Mouse (Mus musculus) myocyte (in vitro differentiated cells): ENCODE measurements around the gene Foxo3.

Experiments
- MYOD1 ChIP-seq, 3 experiments: IDR thresholded peaks; one replicate each; pipeline ENCODE4 v1.6.1; 2011; ENCODE audit warnings: control low read depth in 2 of 3, low read depth in 2 of 3, mild to moderate bottlenecking in 2 of 3, moderate library complexity in 1 of 3; ENCODE audit not compliant: insufficient read length in 2 of 3, control insufficient read depth in 1 of 3
- POLR2A ChIP-seq: IDR thresholded peaks from one replicate; pipeline ENCODE4 v1.6.1; 2011; ENCODE audit warnings: low read depth, mild to moderate bottlenecking, control low read depth, moderate library complexity; ENCODE audit not compliant: insufficient read length
- SRF ChIP-seq: IDR thresholded peaks from one replicate; pipeline ENCODE4 v1.6.1; 2011; ENCODE audit warnings: low read depth; ENCODE audit not compliant: control insufficient read depth, insufficient read length
- TCF12 ChIP-seq: IDR thresholded peaks from one replicate; pipeline ENCODE4 v1.6.1; 2011; ENCODE audit warnings: mild to moderate bottlenecking, control low read depth; ENCODE audit not compliant: poor library complexity, insufficient read depth, severe bottlenecking

DNA sequence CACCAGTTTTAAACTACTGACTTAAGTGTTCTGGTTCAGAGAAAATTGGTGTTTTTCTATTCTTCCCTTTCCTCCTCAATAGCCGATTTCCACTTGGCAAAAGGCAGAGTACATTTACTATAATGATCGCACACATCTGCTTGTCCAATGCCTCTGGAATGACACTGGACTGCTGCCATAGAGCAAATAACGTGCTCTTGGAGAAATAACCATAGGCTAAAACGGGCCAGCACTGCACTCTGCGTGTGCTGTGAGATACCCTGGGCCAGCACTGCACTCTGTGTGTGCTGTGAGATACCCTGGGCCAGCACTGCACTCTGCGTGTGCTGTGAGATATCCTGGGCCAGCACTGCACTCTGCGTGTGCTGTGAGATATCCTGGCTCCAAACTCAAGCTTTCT, 65.1 kb downstream of the Foxo3 start:
- TF ChIP-seq POLR2A = no peak
- TF ChIP-seq TCF12 = no peak
- TF ChIP-seq SRF = no peak
- no peak for TF ChIP-seq MYOD1 (IDR thresholded peaks at IDR 0.05; ENCODE audit: control insufficient read depth in 1 of 3, insufficient read length in 2 of 3, low read depth in 2 of 3)
